Mouse (Mus musculus) myocyte (in vitro differentiated cells): Measurements from ENCODE around the gene Zranb3. TPM values are rescaled to one million over a fixed set of nuclear protein-coding genes. Genes with fewer than 3 reads are reported as not detected.
"Not testable (repeated sequence)": the region's sequence is repeated elsewhere in the genome, so short reads cannot be mapped to it uniquely, and the experiment has no call there.

Experiments used
- H3K27me3 ChIP-seq: one replicate; pipeline ENCODE4 v1.6.1; 2011; ENCODE audit not compliant: control insufficient read depth, insufficient read depth, insufficient read length
- H3K36me3 ChIP-seq: one replicate; pipeline ENCODE4 v1.6.1; 2011; ENCODE audit not compliant: control insufficient read depth, insufficient read depth
- H3K4me2 ChIP-seq: one replicate; pipeline ENCODE4 v1.6.1; 2011; ENCODE audit warnings: low read depth, control low read depth
- H3K4me3 ChIP-seq: one replicate; pipeline ENCODE4 v1.5.1; 2011; ENCODE audit warnings: mild to moderate bottlenecking, control low read depth, moderate library complexity
- H3K79me2 ChIP-seq: one replicate; pipeline ENCODE4 v1.6.1; 2011; ENCODE audit not compliant: control insufficient read depth, insufficient read depth
- H3ac ChIP-seq: one replicate; pipeline ENCODE4 v1.6.1; 2011; ENCODE audit not compliant: control insufficient read depth, insufficient read length
- CEBPB ChIP-seq: IDR thresholded peaks from 2 replicates; pipeline ENCODE4 v1.6.1; 2011; ENCODE audit warnings: mild to moderate bottlenecking, moderate library complexity; ENCODE audit not compliant: poor library complexity, insufficient read depth, severe bottlenecking
- E2F4 ChIP-seq: IDR thresholded peaks from one replicate; pipeline ENCODE4 v1.6.1; 2011; ENCODE audit warnings: mild to moderate bottlenecking, control low read depth, moderate library complexity; ENCODE audit not compliant: insufficient read depth
- MAX ChIP-seq: IDR thresholded peaks from one replicate; pipeline ENCODE4 v1.6.1; 2011; ENCODE audit warnings: low read depth, mild to moderate bottlenecking, control low read depth
- MYOD1 ChIP-seq, 3 experiments: IDR thresholded peaks; one replicate each; pipeline ENCODE4 v1.6.1; 2011; ENCODE audit warnings: control low read depth in 2 of 3, low read depth in 2 of 3, mild to moderate bottlenecking in 2 of 3, moderate library complexity in 1 of 3; ENCODE audit not compliant: insufficient read length in 2 of 3, control insufficient read depth in 1 of 3
- MYOG ChIP-seq, 3 experiments: IDR thresholded peaks; one replicate each; pipeline ENCODE4 v1.6.1; 2011; ENCODE audit warnings: control low read depth in 2 of 3, low read depth in 2 of 3, mild to moderate bottlenecking in 2 of 3; ENCODE audit not compliant: insufficient read length in 2 of 3, control insufficient read depth in 1 of 3, insufficient read depth in 1 of 3
- POLR2A ChIP-seq: IDR thresholded peaks from one replicate; pipeline ENCODE4 v1.6.1; 2011; ENCODE audit warnings: low read depth, mild to moderate bottlenecking, control low read depth, moderate library complexity; ENCODE audit not compliant: insufficient read length
- POLR2AphosphoS2 ChIP-seq: IDR thresholded peaks from one replicate; pipeline ENCODE4 v1.6.1; 2011; ENCODE audit warnings: low read depth, control low read depth; ENCODE audit not compliant: insufficient read length
- REST ChIP-seq: IDR thresholded peaks from one replicate; pipeline ENCODE4 v1.6.1; 2011; ENCODE audit warnings: mild to moderate bottlenecking, control low read depth, moderate library complexity; ENCODE audit not compliant: insufficient read depth, insufficient read length
- SRF ChIP-seq: IDR thresholded peaks from one replicate; pipeline ENCODE4 v1.6.1; 2011; ENCODE audit warnings: low read depth; ENCODE audit not compliant: control insufficient read depth, insufficient read length
- TCF12 ChIP-seq: IDR thresholded peaks from one replicate; pipeline ENCODE4 v1.6.1; 2011; ENCODE audit warnings: mild to moderate bottlenecking, control low read depth; ENCODE audit not compliant: poor library complexity, insufficient read depth, severe bottlenecking
- TCF3 ChIP-seq: IDR thresholded peaks from one replicate; pipeline ENCODE4 v1.6.1; 2011; ENCODE audit warnings: low read depth, control low read depth; ENCODE audit not compliant: insufficient read length
- USF1 ChIP-seq: IDR thresholded peaks from one replicate; pipeline ENCODE4 v1.6.1; 2011; ENCODE audit warnings: low read depth, mild to moderate bottlenecking, control low read depth, moderate library complexity
- polyA plus RNA-seq: library from polyadenylated mRNA; unstranded; fragments of >200 nt; fragmentation: generic; extraction: Trizol; gene quantifications from one replicate; pipeline ENCODE4 v1.2.1, GENCODE M21; 2012; ENCODE audit warnings: missing spikeins

Zranb3 gene
- polyA plus RNA-seq, 1 experiment: 1.6 TPM

DNA sequence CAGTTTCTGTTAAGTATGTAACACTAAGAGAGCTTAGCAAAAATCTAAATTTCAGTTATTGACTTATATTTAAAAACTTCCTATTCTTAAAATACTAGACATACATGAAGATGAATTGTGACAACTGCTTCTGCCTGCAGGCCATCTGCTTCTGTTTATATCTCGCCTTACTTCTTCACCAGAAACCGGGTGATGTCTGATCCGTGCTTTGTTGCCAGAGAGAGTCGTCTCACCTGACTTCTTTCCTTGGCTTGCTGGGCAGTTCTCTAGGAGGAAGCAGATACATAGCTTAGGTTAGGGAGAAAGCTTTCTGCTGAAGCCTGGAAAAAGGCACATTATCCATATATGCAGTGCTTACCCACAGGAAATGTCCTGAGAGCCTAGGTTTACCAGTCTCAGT lies 148.0 kb downstream of the Zranb3 start:
- Histone ChIP-seq H3K4me2 (no peak overlapping the region), H3K79me2 (no peaks in the 10 kb centered on the region), H3K4me3 (no peak overlapping the region), H3K27me3 (no peaks in the 10 kb centered on the region), H3ac (no peak overlapping the region), H3K36me3 (no peaks in the 10 kb centered on the region)
- TF ChIP-seq TCF3 (no peak), SRF (no peak), POLR2A (no peak), E2F4 (no peak), MYOD1 (IDR thresholded peaks at IDR 0.05; ENCODE audit: control insufficient read depth in 1 of 3, insufficient read length in 2 of 3, low read depth in 2 of 3) (no peak), MYOG (IDR thresholded peaks at IDR 0.05; ENCODE audit: control insufficient read depth in 1 of 3, insufficient read depth in 1 of 3, insufficient read length in 2 of 3, low read depth in 2 of 3) (no peak), POLR2AphosphoS2 (no peak), REST (no peak), TCF12 (no peak), CEBPB (no peak), MAX (no peak), USF1 (no peak)

DNA sequence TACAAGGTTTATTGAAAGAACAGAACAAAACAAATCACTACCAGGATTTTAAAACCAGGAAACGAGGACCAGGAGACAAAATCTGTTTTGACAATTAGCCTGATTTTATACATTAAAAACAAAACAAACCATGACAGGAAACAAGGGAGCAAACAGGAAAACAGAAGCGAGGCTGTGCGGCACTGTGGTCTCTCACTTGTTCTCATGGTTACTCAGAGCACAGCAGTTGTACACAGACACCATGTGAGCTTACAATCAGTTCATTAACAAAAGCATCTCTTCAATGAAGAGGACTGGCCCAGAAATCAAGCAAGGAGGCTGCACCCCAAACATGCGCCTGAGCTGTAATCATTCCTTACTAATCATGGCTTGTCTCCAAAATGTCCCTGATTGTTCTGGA lies 148.6 kb downstream of the Zranb3 start:
- not testable (repeated sequence) for H3K27me3 ChIP-seq, H3K4me3 ChIP-seq, H3K4me2 ChIP-seq, H3K79me2 ChIP-seq, H3K36me3 ChIP-seq, H3ac ChIP-seq

DNA sequence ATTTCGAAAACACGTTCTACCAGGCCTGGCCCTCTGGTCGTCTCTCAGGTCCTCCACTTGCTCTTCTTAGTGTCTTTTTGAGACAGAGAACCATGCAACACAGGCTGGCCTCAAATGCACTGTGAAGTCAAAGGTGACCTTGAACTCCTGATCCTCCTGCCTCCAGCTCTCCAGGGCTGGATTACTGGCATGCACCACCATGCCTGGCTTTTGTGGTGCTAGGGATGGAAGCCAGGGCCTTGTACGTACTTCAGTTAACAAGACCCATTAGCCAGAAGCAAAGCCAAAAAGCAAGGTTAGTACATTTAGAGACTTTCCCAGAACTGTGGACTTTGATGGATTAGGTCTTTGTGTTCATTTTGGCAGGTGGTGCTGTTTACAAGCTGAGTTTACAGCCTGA lies 150.6 kb downstream of the Zranb3 start:
- TF ChIP-seq MYOG (IDR thresholded peaks at IDR 0.05; ENCODE audit: control insufficient read depth in 1 of 3, insufficient read depth in 1 of 3, insufficient read length in 2 of 3, low read depth in 2 of 3) (no peak), TCF3 (no peak), MYOD1 (IDR thresholded peaks at IDR 0.05; ENCODE audit: control insufficient read depth in 1 of 3, insufficient read length in 2 of 3, low read depth in 2 of 3) (no peak), POLR2AphosphoS2 (no peak), POLR2A (no peak), SRF (no peak), MAX (no peak), E2F4 (no peak), CEBPB (no peak), USF1 (no peak), REST (no peak), TCF12 (no peak)
- H3K4me2 ChIP-seq: no peak overlapping the region
- peaks cover 4% of the 10 kb centered on the region for H3K36me3 ChIP-seq
- H3K79me2 ChIP-seq: no peaks in the 10 kb centered on the region
- H3ac ChIP-seq: no peak overlapping the region
- H3K27me3 ChIP-seq: no peaks in the 10 kb centered on the region
- no peak overlapping the region for H3K4me3 ChIP-seq

DNA sequence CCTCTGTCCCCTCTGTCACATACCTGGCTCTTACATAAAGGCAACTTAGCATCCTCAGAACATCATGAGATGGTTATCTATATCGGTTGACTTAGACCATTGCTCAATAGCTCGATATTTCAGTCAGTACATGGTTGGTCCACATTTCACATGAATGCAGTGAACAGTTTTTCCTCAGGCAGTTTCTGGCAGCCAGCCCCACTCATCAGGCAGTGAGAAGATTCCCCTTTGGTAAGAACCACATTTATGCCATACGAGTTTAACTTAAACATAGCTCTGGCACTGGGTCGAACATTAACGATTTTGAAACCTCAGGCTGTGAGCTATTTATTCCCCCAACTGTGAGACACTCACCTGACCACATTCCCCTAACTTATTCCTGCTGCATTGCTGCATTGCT lies 154.1 kb downstream of the Zranb3 start:
- Histone ChIP-seq H3K79me2 (no peaks in the 10 kb centered on the region), H3K36me3 (peaks cover 9% of the 10 kb centered on the region), H3K4me2 (no peak overlapping the region), H3K4me3 (no peak overlapping the region), H3K27me3 (no peaks in the 10 kb centered on the region), H3ac (no peak overlapping the region)
- no peak for TF ChIP-seq POLR2A
- TF ChIP-seq MYOD1 (IDR thresholded peaks at IDR 0.05; ENCODE audit: control insufficient read depth in 1 of 3, insufficient read length in 2 of 3, low read depth in 2 of 3): no peak
- no peak for TF ChIP-seq SRF
- TF ChIP-seq TCF3: no peak
- TF ChIP-seq E2F4: no peak
- TF ChIP-seq POLR2AphosphoS2: no peak
- TF ChIP-seq CEBPB: no peak
- no peak for TF ChIP-seq USF1
- TF ChIP-seq MAX: no peak
- no peak for TF ChIP-seq REST
- TF ChIP-seq TCF12: no peak
- no peak for TF ChIP-seq MYOG (IDR thresholded peaks at IDR 0.05; ENCODE audit: control insufficient read depth in 1 of 3, insufficient read depth in 1 of 3, insufficient read length in 2 of 3, low read depth in 2 of 3)

DNA sequence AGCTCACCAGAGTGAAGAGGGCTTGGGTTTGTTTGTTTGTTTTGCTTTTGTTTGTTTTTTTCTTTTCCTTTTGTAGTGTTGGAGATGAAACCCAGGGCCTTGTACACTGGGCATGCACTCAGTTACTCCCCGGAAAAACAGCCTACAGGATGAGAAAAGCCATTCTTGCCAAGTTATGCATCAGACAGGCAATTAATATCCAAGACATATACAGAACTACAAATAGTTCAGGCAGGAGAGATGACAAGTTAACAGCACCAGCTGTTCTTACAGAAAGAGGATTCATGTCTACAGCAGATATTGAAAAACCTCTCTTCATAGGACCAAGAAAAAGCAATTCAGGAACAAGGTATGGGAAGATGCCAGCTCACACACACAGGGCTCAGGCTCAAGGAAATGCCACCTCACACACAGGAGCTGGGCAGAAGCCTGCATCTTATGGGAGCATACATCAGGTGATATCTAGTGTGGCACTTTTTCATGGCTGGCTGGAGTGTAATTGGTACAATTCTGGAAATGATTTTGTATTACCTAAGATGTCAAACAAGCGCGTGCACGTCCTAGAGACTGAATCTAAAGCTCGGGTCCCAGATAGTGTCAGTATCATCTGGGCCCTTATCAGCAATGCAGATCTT lies 156.1 kb downstream of the Zranb3 start:
- H3ac ChIP-seq: no peak overlapping the region
- H3K27me3 ChIP-seq: no peaks in the 10 kb centered on the region
- no peak for TF ChIP-seq MYOD1 (IDR thresholded peaks at IDR 0.05; ENCODE audit: control insufficient read depth in 1 of 3, insufficient read length in 2 of 3, low read depth in 2 of 3)
- no peak for TF ChIP-seq CEBPB
- TF ChIP-seq TCF12: no peak
- TF ChIP-seq MAX: no peak
- no peak overlapping the region for H3K4me3 ChIP-seq
- H3K79me2 ChIP-seq: no peaks in the 10 kb centered on the region
- peaks cover 16% of the 10 kb centered on the region for H3K36me3 ChIP-seq
- no peak overlapping the region for H3K4me2 ChIP-seq
